Mouse (Mus musculus): ENCODE measurements around the gene Abcg1. TPM values are rescaled to one million over a fixed set of nuclear protein-coding genes. Genes with fewer than 3 reads are reported as not detected.

Gene Abcg1
- polyA plus RNA-seq, 1 experiment from 2014 or later: 19.3 TPM

- no peaks in the 10 kb centered on the region for H3K27me3 ChIP-seq (replicated peaks; ENCODE audit: control insufficient read depth, insufficient read depth, low read length)
- H3K36me3 ChIP-seq (ENCODE audit: control insufficient read depth, insufficient read depth): no peaks in the 10 kb centered on the region
- peak overlapping the region; percentile 48 for H3K9ac ChIP-seq (replicated peaks; ENCODE audit: low read depth, low read length)
- peaks cover 45% of the 10 kb centered on the region for H3K4me1 ChIP-seq (replicated peaks; ENCODE audit: control insufficient read depth, insufficient read depth, low read length)
- H3K9me3 ChIP-seq (ENCODE audit: control insufficient read depth, low read length): no peaks in the 10 kb centered on the region
- peak overlapping the region; percentile 53 for H3K4me2 ChIP-seq (ENCODE audit: low read length)
- H3K4me3 ChIP-seq (replicated peaks; ENCODE audit: low read length): peak overlapping the region; percentile 36
- peak overlapping the region; percentile 39 for H3K27ac ChIP-seq (ENCODE audit: low read length)
- peak; percentile 81 for ATAC-seq
- WGBS: 4% methylated on average over 31 of the region's 31 CpGs
Measured at GRCm38 (mm10) chr17:31073273-31074052, 16.0 kb downstream of the Abcg1 start.

GRCm38 (mm10) chr17:31074053-31074590 lies 16.6 kb downstream of the Abcg1 start:
- Histone ChIP-seq H3K4me1 (replicated peaks; ENCODE audit: control insufficient read depth, insufficient read depth, low read length) (peaks cover 45% of the 10 kb centered on the region), H3K36me3 (ENCODE audit: control insufficient read depth, insufficient read depth) (no peaks in the 10 kb centered on the region), H3K27me3 (replicated peaks; ENCODE audit: control insufficient read depth, insufficient read depth, low read length) (no peaks in the 10 kb centered on the region), H3K27ac (ENCODE audit: low read length) (no peak overlapping the region; the same call in 1 of the 2 replicates), H3K9ac (replicated peaks; ENCODE audit: low read depth, low read length) (no peak overlapping the region), H3K4me3 (replicated peaks; ENCODE audit: low read length) (no peak overlapping the region), H3K4me2 (ENCODE audit: low read length) (peak overlapping the region; percentile 53), H3K9me3 (ENCODE audit: control insufficient read depth, low read length) (no peaks in the 10 kb centered on the region)
- 24% methylated on average over 7 of the region's 7 CpGs for WGBS
- ATAC-seq: no peak

- ATAC-seq: no peak
- H3K4me1 ChIP-seq (replicated peaks; ENCODE audit: control insufficient read depth, insufficient read depth, low read length): peaks cover 45% of the 10 kb centered on the region
- H3K27ac ChIP-seq (ENCODE audit: low read length): no peak overlapping the region
- no peaks in the 10 kb centered on the region for H3K27me3 ChIP-seq (replicated peaks; ENCODE audit: control insufficient read depth, insufficient read depth, low read length)
- no peaks in the 10 kb centered on the region for H3K9me3 ChIP-seq (ENCODE audit: control insufficient read depth, low read length)
- no peak overlapping the region for H3K4me2 ChIP-seq (ENCODE audit: low read length)
- H3K36me3 ChIP-seq (ENCODE audit: control insufficient read depth, insufficient read depth): no peaks in the 10 kb centered on the region
- H3K9ac ChIP-seq (replicated peaks; ENCODE audit: low read depth, low read length): no peak overlapping the region
- H3K4me3 ChIP-seq (replicated peaks; ENCODE audit: low read length): no peak overlapping the region
- WGBS: 70% methylated on average over 3 of the region's 3 CpGs
Measured at GRCm38 (mm10) chr17:31074666-31075065, 17.2 kb downstream of the Abcg1 start.

GRCm38 (mm10) chr17:31075471-31075870 lies 18.0 kb downstream of the Abcg1 start:
- Histone ChIP-seq H3K27ac (ENCODE audit: low read length) (no peak overlapping the region), H3K9ac (replicated peaks; ENCODE audit: low read depth, low read length) (no peak overlapping the region), H3K27me3 (replicated peaks; ENCODE audit: control insufficient read depth, insufficient read depth, low read length) (no peaks in the 10 kb centered on the region), H3K4me3 (replicated peaks; ENCODE audit: low read length) (no peak overlapping the region), H3K4me2 (ENCODE audit: low read length) (no peak overlapping the region), H3K4me1 (replicated peaks; ENCODE audit: control insufficient read depth, insufficient read depth, low read length) (peaks cover 39% of the 10 kb centered on the region), H3K9me3 (ENCODE audit: control insufficient read depth, low read length) (no peaks in the 10 kb centered on the region), H3K36me3 (ENCODE audit: control insufficient read depth, insufficient read depth) (no peaks in the 10 kb centered on the region)
- ATAC-seq: no peak
- 95% methylated on average over 5 of the region's 5 CpGs for WGBS

GRCm38 (mm10) chr17:31077561-31077960 lies 20.1 kb downstream of the Abcg1 start:
- WGBS: 88% methylated on average over 5 of the region's 5 CpGs
- no peak for ATAC-seq

GRCm38 (mm10) chr17:31078581-31078980 lies 21.1 kb downstream of the Abcg1 start:
- Histone ChIP-seq H3K4me2 (ENCODE audit: low read length) (no peak overlapping the region), H3K4me1 (replicated peaks; ENCODE audit: control insufficient read depth, insufficient read depth, low read length) (peaks cover 8% of the 10 kb centered on the region), H3K36me3 (ENCODE audit: control insufficient read depth, insufficient read depth) (no peaks in the 10 kb centered on the region), H3K9me3 (ENCODE audit: control insufficient read depth, low read length) (no peaks in the 10 kb centered on the region), H3K9ac (replicated peaks; ENCODE audit: low read depth, low read length) (no peak overlapping the region), H3K27me3 (replicated peaks; ENCODE audit: control insufficient read depth, insufficient read depth, low read length) (no peaks in the 10 kb centered on the region), H3K27ac (ENCODE audit: low read length) (no peak overlapping the region), H3K4me3 (replicated peaks; ENCODE audit: low read length) (no peak overlapping the region)
- WGBS: 94% methylated on average over 11 of the region's 11 CpGs
- no peak for ATAC-seq

More at GRCm38 (mm10) chr17:31077561-31077960, 20.1 kb downstream of the Abcg1 start:
- Histone ChIP-seq H3K4me2 (ENCODE audit: low read length) (no peak overlapping the region), H3K4me3 (replicated peaks; ENCODE audit: low read length) (no peak overlapping the region), H3K9me3 (ENCODE audit: control insufficient read depth, low read length) (no peaks in the 10 kb centered on the region), H3K9ac (replicated peaks; ENCODE audit: low read depth, low read length) (no peak overlapping the region), H3K27me3 (replicated peaks; ENCODE audit: control insufficient read depth, insufficient read depth, low read length) (no peaks in the 10 kb centered on the region), H3K36me3 (ENCODE audit: control insufficient read depth, insufficient read depth) (no peaks in the 10 kb centered on the region), H3K27ac (ENCODE audit: low read length) (no peak overlapping the region), H3K4me1 (replicated peaks; ENCODE audit: control insufficient read depth, insufficient read depth, low read length) (peaks cover 18% of the 10 kb centered on the region)

- H3K27ac ChIP-seq (ENCODE audit: low read length): no peak overlapping the region
- H3K4me2 ChIP-seq (ENCODE audit: low read length): no peak overlapping the region
- H3K4me3 ChIP-seq (replicated peaks; ENCODE audit: low read length): no peak overlapping the region
- no peaks in the 10 kb centered on the region for H3K27me3 ChIP-seq (replicated peaks; ENCODE audit: control insufficient read depth, insufficient read depth, low read length)
- no peaks in the 10 kb centered on the region for H3K9me3 ChIP-seq (ENCODE audit: control insufficient read depth, low read length)
- ATAC-seq: no peak
- no peaks in the 10 kb centered on the region for H3K36me3 ChIP-seq (ENCODE audit: control insufficient read depth, insufficient read depth)
- peaks cover under 1% of the 10 kb centered on the region for H3K4me1 ChIP-seq (replicated peaks; ENCODE audit: control insufficient read depth, insufficient read depth, low read length)
- WGBS: 63% methylated on average over 12 of the region's 12 CpGs
- H3K9ac ChIP-seq (replicated peaks; ENCODE audit: low read depth, low read length): no peak overlapping the region
Measured at GRCm38 (mm10) chr17:31079078-31079840, 21.8 kb downstream of the Abcg1 start.

GRCm38 (mm10) chr17:31082296-31083078 lies 25.0 kb downstream of the Abcg1 start:
- H3K9me3 ChIP-seq (ENCODE audit: control insufficient read depth, low read length): no peaks in the 10 kb centered on the region
- no peak overlapping the region for H3K4me2 ChIP-seq (ENCODE audit: low read length)
- no peak for ATAC-seq
- no peaks in the 10 kb centered on the region for H3K36me3 ChIP-seq (ENCODE audit: control insufficient read depth, insufficient read depth)
- H3K4me3 ChIP-seq (replicated peaks; ENCODE audit: low read length): no peak overlapping the region
- H3K27ac ChIP-seq (ENCODE audit: low read length): no peak overlapping the region
- no peaks in the 10 kb centered on the region for H3K4me1 ChIP-seq (replicated peaks; ENCODE audit: control insufficient read depth, insufficient read depth, low read length)
- H3K9ac ChIP-seq (replicated peaks; ENCODE audit: low read depth, low read length): no peak overlapping the region
- 92% methylated on average over 4 of the region's 4 CpGs for WGBS
- H3K27me3 ChIP-seq (replicated peaks; ENCODE audit: control insufficient read depth, insufficient read depth, low read length): no peaks in the 10 kb centered on the region

- no peak overlapping the region for H3K9ac ChIP-seq (replicated peaks; ENCODE audit: low read depth, low read length)
- H3K4me1 ChIP-seq (replicated peaks; ENCODE audit: control insufficient read depth, insufficient read depth, low read length): peaks cover 25% of the 10 kb centered on the region
- H3K27me3 ChIP-seq (replicated peaks; ENCODE audit: control insufficient read depth, insufficient read depth, low read length): no peaks in the 10 kb centered on the region
- H3K9me3 ChIP-seq (ENCODE audit: control insufficient read depth, low read length): no peaks in the 10 kb centered on the region
- H3K36me3 ChIP-seq (ENCODE audit: control insufficient read depth, insufficient read depth): no peaks in the 10 kb centered on the region
- H3K4me3 ChIP-seq (replicated peaks; ENCODE audit: low read length): no peak overlapping the region
- H3K4me2 ChIP-seq (ENCODE audit: low read length): no peak overlapping the region
- no peak for ATAC-seq
- H3K27ac ChIP-seq (ENCODE audit: low read length): no peak overlapping the region
- 94% methylated on average over 3 of the region's 3 CpGs for WGBS
Measured at GRCm38 (mm10) chr17:31085519-31085918, 28.0 kb downstream of the Abcg1 start.

Data from forebrain, embryonic 16.5 days (tissue).